Mouse (Mus musculus): ENCODE data around the gene Ttc34. TPM values are rescaled to one million over a fixed set of nuclear protein-coding genes. Genes with fewer than 3 reads are reported as not detected.

Ttc34 gene
- polyA plus RNA-seq, 1 experiment from 2014 or later, result 0.45 TPM

DNA sequence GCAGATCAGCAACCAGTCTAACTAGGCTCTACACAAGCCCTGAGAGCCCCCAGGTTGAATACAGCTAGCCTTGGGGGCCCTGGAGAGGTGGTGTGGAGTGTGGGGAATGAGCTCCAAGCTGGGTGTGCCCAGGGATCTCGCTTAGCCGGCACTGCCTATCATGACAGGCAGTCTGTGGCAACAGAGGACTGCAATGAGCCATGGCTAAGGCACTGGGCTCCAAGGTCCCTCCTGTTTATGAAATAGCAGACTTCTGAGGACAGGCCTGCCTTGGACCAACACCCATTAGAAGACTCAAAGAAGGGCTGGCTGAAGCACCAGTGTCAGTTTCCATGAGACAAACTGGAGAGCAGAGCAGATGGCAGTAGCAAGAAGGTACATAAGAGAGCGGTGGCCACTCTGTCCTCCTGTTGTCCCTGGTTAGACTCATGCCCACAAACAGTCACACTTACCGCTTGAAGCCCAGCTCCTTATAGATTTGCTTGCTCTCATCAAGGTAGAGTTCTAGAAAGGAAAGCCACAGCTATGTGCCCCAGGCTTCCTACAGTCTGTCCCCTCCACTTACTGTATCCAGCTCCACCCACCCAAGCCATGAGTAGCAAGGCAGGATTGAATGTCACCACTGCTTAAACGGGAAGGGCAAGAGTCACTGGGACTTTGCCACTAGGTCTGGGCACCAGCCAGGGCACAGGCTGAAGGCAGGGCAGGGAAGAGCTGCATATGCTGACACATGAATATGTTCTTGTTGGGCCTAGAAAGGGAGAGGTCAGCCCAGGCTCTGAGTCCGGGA, 60.6 kb downstream of the Ttc34 start:
- no peak overlapping the region for H3K27ac ChIP-seq (replicated peaks; ENCODE audit: low read depth, low read length)
- no peaks in the 10 kb centered on the region; the same call in 1 of the 2 replicates for H3K36me3 ChIP-seq (ENCODE audit: control insufficient read depth, insufficient read depth, low read length)
- no peaks in the 10 kb centered on the region for H3K9me3 ChIP-seq (ENCODE audit: control insufficient read depth, low read length)
- H3K4me2 ChIP-seq (ENCODE audit: low read depth, low read length), result peak overlapping the region; percentile 89
- H3K4me3 ChIP-seq (ENCODE audit: low read depth, low read length), result peak overlapping the region; percentile 56
- WGBS, result 62% methylated on average over 6 of the region's 6 CpGs
- H3K9ac ChIP-seq (ENCODE audit: low read depth, low read length), result peak overlapping the region; percentile 69
- no peaks in the 10 kb centered on the region; the same call in 1 of the 2 replicates for H3K27me3 ChIP-seq (replicated peaks; ENCODE audit: control insufficient read depth, insufficient read depth, low read length)
- ATAC-seq (ENCODE audit: low read depth), result no peak
- peaks cover 9% of the 10 kb centered on the region for H3K4me1 ChIP-seq (ENCODE audit: control insufficient read depth, insufficient read depth, low read length)
- no peak for DNase-seq (ENCODE audit: low spot score)

DNA sequence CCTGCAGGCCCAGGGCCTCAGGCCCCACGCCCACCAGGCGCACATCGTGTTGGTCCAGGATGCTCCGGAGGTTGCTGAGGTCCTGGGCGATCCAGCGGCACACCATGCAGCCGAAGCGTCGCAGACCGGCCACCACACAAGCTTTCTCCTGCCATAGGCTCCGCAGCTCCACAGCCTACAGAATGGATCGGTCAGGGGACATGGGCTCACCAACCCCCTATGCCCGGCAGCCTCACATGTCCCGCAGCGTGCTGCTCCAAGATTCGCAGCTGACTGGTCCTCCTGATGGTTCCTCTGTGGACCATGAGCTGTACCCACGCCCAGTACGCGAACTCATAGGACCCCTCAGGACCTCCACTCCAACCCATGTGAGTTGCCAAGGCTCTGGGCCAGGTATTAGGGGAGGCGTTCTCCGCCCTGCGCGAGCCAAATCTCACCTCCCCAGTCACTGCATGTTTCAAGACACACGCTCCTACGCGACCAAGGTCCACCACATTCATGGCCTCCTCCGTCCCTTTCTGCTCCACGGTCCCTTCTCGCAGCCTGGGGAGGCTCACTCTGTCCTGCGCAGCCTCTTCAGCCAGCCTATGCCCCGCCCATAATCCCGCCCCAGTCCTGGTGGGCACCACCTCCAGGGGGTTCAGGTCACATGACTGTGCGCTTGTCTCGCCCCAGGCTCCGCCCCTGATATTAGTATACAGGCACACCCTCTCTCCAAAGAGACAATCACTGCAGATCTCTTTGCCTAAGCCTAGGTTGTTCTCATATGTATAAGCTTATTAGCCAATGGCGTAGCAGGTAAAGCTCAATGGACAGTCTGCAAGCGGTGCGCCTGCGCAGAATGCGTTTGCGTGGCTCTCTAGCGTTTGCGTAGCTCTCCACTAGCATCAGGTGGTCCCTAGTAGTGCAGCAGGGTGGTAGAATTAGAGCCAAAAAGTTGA, 61.5 kb downstream of the Ttc34 start, which contains the start of gene Fam213b:
Gene Fam213b, minus strand, starts transcription at position 630 of the 941 bp plus-strand sequence.
- no peaks in the 10 kb centered on the region for H3K27me3 ChIP-seq (replicated peaks; ENCODE audit: control insufficient read depth, insufficient read depth, low read length)
- H3K36me3 ChIP-seq (ENCODE audit: control insufficient read depth, insufficient read depth, low read length), result no peaks in the 10 kb centered on the region; the same call in 1 of the 2 replicates
- H3K4me1 ChIP-seq (ENCODE audit: control insufficient read depth, insufficient read depth, low read length), result peaks cover 9% of the 10 kb centered on the region
- peak within 1 kb of the TSS; percentile 56 for H3K4me3 ChIP-seq (ENCODE audit: low read depth, low read length)
- peak within 1 kb of the TSS; percentile 39 for H3K27ac ChIP-seq (replicated peaks; ENCODE audit: low read depth, low read length)
- H3K9ac ChIP-seq (ENCODE audit: low read depth, low read length), result peak within 1 kb of the TSS; percentile 69
- H3K9me3 ChIP-seq (ENCODE audit: control insufficient read depth, low read length), result no peaks in the 10 kb centered on the region
- H3K4me2 ChIP-seq (ENCODE audit: low read depth, low read length), result peak within 1 kb of the TSS; percentile 89
- peak; percentile 96 for ATAC-seq (ENCODE audit: low read depth)
- DNase-seq (ENCODE audit: low spot score), result peak; percentile 97
- WGBS, result 5% methylated on average over 35 of the region's 43 CpGs

DNA sequence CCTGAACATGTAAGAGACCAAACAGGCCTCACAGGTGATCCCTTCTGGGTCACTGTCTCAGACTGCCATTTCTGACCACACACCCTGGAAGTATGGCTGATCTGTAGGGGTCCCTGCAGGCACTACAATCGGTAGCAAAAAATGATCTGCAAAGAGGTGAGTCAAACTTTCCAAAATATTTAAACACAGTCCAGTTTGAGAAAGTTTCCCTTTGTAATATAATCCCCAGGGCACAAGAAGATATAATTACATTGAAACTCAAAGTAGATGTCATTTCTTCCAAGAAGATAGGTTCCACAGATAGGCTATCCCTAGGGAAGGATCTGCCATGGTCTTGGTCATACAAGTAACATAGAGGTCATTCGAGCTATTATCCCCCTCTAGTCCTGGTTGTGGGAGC, 65.1 kb downstream of the Ttc34 start:
- Histone ChIP-seq H3K27me3 (replicated peaks; ENCODE audit: control insufficient read depth, insufficient read depth, low read length) (no peaks in the 10 kb centered on the region), H3K4me1 (ENCODE audit: control insufficient read depth, insufficient read depth, low read length) (peaks cover 12% of the 10 kb centered on the region), H3K9me3 (ENCODE audit: control insufficient read depth, low read length) (no peaks in the 10 kb centered on the region), H3K36me3 (ENCODE audit: control insufficient read depth, insufficient read depth, low read length) (no peaks in the 10 kb centered on the region), H3K4me3 (ENCODE audit: low read depth, low read length) (no peak overlapping the region), H3K9ac (ENCODE audit: low read depth, low read length) (no peak overlapping the region), H3K4me2 (ENCODE audit: low read depth, low read length) (no peak overlapping the region), H3K27ac (replicated peaks; ENCODE audit: low read depth, low read length) (no peak overlapping the region)
- no peak for ATAC-seq (ENCODE audit: low read depth)
- DNase-seq (ENCODE audit: low spot score), result no peak
- 79% methylated on average over 2 of the region's 2 CpGs for WGBS

DNA sequence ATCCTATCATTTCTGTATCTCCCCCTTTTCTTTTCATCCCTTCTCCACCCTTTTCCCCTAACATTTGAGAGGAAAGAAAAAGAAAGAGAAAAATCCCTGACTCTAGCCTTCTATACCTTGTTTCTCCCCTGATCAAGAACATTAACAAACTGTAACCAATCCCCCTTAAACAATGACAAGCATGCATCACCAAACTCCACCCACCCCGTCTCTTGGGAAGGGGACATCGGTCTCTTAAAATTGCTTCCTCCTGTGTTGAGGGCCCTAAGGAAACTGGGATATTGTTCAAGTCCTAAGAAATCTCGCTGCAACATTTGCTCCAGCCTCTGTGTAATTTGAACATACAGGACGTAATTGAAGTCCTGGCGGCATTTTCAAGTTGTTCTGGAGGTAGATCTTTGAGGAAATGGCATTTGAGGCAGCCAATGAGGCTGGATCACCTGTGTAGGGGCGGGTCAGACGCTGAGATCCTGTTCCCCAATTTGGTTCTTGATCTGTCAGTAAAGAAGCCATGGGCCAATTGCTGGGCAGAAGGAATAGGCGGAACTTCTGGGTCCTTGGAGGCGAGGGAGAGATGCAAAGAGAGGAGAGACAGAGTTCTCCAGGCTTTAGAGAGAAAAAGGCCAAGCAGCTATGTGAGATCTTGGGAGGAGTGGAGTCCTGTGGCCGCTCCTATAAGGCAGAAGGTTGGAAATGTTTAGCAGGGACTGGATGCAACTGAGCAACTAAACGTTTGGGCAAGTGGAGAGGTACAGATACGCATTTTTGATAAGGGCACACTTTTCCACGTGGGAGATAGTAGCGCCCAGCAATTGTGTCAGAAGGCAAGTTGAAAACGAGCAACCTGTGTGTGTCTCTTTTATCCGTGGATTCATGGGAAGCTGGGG, 67.2 kb downstream of the Ttc34 start:
- Histone ChIP-seq H3K9me3 (ENCODE audit: control insufficient read depth, low read length) (no peaks in the 10 kb centered on the region), H3K4me3 (ENCODE audit: low read depth, low read length) (peak overlapping the region; percentile 48), H3K9ac (ENCODE audit: low read depth, low read length) (peak overlapping the region; percentile 59), H3K4me2 (ENCODE audit: low read depth, low read length) (peak overlapping the region; percentile 80), H3K4me1 (ENCODE audit: control insufficient read depth, insufficient read depth, low read length) (peaks cover 2% of the 10 kb centered on the region; the same call in 1 of the 2 replicates), H3K27ac (replicated peaks; ENCODE audit: low read depth, low read length) (0 out of 2 replicates have a peak overlapping the region, but pooled peaks have one; percentile 6), H3K36me3 (ENCODE audit: control insufficient read depth, insufficient read depth, low read length) (no peaks in the 10 kb centered on the region), H3K27me3 (replicated peaks; ENCODE audit: control insufficient read depth, insufficient read depth, low read length) (no peaks in the 10 kb centered on the region)
- peak; percentile 97 for ATAC-seq (ENCODE audit: low read depth)
- WGBS, result under 1% methylated on average over 16 of the region's 16 CpGs
- peak; percentile 97 for DNase-seq (ENCODE audit: low spot score)

DNA sequence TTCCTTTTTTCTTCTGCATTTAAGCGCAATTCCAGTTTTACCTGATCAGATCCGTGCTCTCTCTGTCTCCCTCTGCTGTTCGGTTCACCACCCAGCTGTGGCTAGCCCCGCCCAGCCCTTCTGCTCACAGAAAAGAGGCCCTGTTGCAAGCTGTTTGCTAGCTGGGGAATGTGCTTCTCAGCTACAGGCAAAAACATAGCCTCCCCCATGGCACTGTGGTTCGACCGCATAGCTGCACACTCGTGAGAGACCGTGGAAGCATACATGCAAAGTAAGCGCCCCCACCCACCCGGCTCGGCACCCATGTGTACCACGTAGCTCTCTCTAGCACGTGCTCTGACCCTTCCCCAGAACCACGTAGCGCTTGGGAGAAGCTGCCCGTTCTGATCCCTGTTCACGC, 70.6 kb downstream of the Ttc34 start:
- Histone ChIP-seq H3K27me3 (replicated peaks; ENCODE audit: control insufficient read depth, insufficient read depth, low read length) (no peaks in the 10 kb centered on the region), H3K9me3 (ENCODE audit: control insufficient read depth, low read length) (no peaks in the 10 kb centered on the region), H3K4me3 (ENCODE audit: low read depth, low read length) (no peak overlapping the region), H3K9ac (ENCODE audit: low read depth, low read length) (no peak overlapping the region), H3K27ac (replicated peaks; ENCODE audit: low read depth, low read length) (0 out of 2 replicates have a peak overlapping the region, but pooled peaks have one; percentile 18), H3K4me2 (ENCODE audit: low read depth, low read length) (peak overlapping the region; percentile 16; the same call in 1 of the 2 replicates), H3K36me3 (ENCODE audit: control insufficient read depth, insufficient read depth, low read length) (no peaks in the 10 kb centered on the region), H3K4me1 (ENCODE audit: control insufficient read depth, insufficient read depth, low read length) (peaks cover 5% of the 10 kb centered on the region)
- ATAC-seq (ENCODE audit: low read depth) (peak; percentile 71), DNase-seq (ENCODE audit: low spot score) (peak; percentile 90)
- WGBS, result 34% methylated on average over 15 of the region's 17 CpGs

DNA sequence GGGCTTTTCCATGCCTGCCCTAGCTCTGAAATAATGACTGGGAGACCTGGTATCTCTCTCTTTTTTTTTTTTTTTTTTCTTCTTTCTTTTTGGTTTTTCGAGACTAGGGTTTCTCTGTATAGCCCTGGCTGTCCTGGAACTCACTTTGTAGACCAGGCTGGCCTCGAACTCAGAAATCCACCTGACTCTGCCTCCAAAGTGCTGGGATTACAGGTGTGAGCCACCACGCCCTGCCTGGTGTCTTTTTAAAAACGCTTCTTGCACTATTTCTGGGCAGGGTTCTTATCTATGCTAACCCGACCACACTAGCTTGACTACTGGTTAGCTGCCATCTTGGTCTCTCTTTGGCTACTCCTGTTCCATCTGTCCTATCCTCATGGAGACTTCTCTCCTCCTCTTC, 71.2 kb downstream of the Ttc34 start:
- whole genome bisulfite sequencing, result 89% methylated on average over 5 of the region's 5 CpGs
- no peak for DNase-seq (ENCODE audit: low spot score)

DNA sequence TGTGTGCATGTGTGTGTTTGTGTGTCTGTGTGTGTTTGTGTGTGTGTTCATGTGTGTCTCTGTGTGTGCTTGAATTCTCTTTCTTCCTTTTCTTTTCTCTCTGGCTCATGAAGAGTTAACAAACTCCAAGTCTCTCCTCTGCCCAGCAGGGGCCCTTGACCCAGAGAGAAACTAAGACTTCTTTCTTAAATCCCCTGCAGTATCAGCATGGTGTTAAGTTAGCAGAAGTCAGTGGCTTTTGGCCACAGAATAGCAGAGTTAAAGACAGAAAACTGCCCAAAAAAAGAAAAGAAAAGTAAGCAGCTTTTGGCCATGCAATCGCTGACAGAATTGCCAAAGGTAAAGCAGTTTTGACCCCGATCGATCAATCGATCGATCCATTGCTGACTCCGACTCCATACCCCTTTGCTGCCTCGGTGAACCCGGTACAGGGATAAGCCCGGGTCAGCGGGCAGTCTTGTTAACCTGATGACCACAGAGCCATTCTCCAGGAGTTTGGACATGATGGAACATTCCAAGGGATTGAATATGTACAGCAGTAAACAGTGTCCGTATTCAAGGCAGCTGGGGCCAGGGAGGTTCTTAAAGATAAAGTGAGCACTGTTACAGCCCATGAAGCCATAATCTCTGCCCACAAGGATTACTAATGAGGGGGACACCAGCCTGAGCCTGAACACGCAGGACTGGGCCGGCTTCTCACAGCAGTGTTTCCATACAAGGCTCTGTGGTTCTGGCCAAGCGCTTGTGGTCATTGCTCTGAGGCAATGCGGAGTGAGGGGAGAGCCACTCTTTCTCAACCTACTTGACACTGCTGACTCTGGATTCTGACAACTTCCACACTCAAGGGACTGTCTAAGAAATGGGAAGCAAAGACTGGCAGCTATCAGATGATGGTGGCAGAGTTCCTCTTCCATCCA, 73.6 kb downstream of the Ttc34 start:
- Histone ChIP-seq H3K4me1 (ENCODE audit: control insufficient read depth, insufficient read depth, low read length) (peaks cover 3% of the 10 kb centered on the region; the same call in 1 of the 2 replicates), H3K9ac (ENCODE audit: low read depth, low read length) (peak overlapping the region; percentile 25; the same call in 1 of the 2 replicates), H3K36me3 (ENCODE audit: control insufficient read depth, insufficient read depth, low read length) (no peaks in the 10 kb centered on the region), H3K4me2 (ENCODE audit: low read depth, low read length) (no peak overlapping the region), H3K9me3 (ENCODE audit: control insufficient read depth, low read length) (no peaks in the 10 kb centered on the region), H3K27me3 (replicated peaks; ENCODE audit: control insufficient read depth, insufficient read depth, low read length) (no peaks in the 10 kb centered on the region), H3K27ac (replicated peaks; ENCODE audit: low read depth, low read length) (peak overlapping the region; percentile 22), H3K4me3 (ENCODE audit: low read depth, low read length) (no peak overlapping the region)
- DNase-seq (ENCODE audit: low spot score) (peak; percentile 43), ATAC-seq (ENCODE audit: low read depth) (no peak; the same call in 1 of the 2 replicates)
- WGBS, result 21% methylated on average over 15 of the region's 15 CpGs

More for the DNA sequence above, 71.2 kb downstream of the Ttc34 start:
- Histone ChIP-seq H3K36me3 (ENCODE audit: control insufficient read depth, insufficient read depth, low read length) (no peaks in the 10 kb centered on the region), H3K4me1 (ENCODE audit: control insufficient read depth, insufficient read depth, low read length) (peaks cover 5% of the 10 kb centered on the region), H3K4me2 (ENCODE audit: low read depth, low read length) (no peak overlapping the region), H3K9ac (ENCODE audit: low read depth, low read length) (no peak overlapping the region), H3K9me3 (ENCODE audit: control insufficient read depth, low read length) (no peaks in the 10 kb centered on the region), H3K27ac (replicated peaks; ENCODE audit: low read depth, low read length) (no peak overlapping the region), H3K4me3 (ENCODE audit: low read depth, low read length) (no peak overlapping the region), H3K27me3 (replicated peaks; ENCODE audit: control insufficient read depth, insufficient read depth, low read length) (no peaks in the 10 kb centered on the region)
- no peak for ATAC-seq (ENCODE audit: low read depth)

Measured in embryonic facial prominence, embryonic 14.5 days (tissue).